Mouse (Mus musculus): ENCODE data around the gene Fhl2. TPM values are rescaled to one million over a fixed set of nuclear protein-coding genes. Genes with fewer than 3 reads are reported as not detected.

Fhl2 gene
- polyA plus RNA-seq (2012; rRNA removed) = 96.7 and 120 TPM in 2 replicates

DNA sequence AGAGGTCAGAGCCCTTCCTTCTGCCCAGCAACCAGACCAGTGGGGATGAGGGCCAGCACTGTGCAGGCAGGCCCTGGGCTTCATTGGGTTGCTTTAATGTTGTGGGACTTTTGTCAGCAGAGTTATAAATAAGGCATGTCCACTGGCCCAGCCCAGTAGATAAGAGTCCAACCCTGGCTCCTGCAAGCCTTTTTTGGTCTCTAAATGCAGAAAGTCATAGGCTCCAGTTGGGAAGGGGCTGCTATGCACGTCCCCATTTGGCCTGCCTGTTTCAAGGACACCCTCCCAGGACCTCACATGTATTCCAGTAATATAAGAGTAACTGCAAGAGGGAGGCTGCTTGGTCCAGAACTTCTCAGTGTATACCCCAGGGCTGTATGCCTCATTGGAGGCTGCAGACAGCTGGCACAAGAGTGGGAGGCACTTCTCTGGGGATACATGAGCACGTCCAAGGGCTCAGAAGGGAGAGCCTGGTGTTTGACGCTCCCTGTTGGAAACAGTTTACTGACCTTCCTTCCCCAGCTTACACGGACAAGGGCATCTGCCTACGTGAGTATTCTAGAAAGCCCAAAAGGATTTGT lies at the start of gene Fhl2:
Gene Fhl2, minus strand, starts transcription at position 324 of the 581 bp plus-strand sequence.
- DNase-seq (ENCODE audit: low spot score) = no peak

DNA sequence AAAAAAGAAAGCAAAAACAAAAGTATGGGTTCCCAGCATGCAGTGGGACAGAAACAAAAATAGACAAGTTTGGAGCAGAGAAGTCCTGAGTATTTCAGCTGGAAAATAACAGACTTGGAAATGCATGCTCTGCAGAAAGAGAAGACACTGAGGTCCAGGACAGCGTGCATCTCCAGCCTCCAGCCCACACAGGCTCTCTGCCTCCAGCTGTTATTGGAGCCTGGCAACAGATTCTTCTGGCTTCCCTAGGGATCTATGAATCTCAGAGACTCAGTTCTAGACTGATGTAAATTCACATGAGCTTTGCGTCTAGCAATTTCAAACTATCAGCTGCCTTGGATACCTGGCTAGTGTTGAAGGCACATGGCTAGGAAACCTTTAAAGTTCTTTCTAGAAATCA lies 48.2 kb upstream of the Fhl2 start:
- no peak for DNase-seq (ENCODE audit: low spot score)

DNA sequence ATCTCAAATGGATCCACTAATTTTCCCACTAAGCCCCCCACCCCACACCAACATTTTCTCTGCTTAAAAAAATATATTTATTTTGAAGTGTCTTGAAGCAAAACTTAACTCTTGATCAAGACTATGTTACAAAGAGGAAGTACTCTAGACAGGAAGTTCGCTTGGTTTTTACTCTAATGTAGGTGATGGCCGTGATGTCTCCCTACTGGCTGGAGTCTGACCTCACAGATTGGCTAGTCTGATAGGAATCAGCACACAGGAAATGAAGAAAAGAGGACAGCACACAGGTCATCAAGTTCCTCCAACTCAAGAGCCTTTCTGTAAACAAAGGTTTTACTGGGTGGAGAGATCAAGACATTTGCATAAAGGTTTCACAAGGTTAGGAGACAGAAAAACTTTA lies 44.4 kb upstream of the Fhl2 start:
- no peak for DNase-seq (ENCODE audit: low spot score)

DNA sequence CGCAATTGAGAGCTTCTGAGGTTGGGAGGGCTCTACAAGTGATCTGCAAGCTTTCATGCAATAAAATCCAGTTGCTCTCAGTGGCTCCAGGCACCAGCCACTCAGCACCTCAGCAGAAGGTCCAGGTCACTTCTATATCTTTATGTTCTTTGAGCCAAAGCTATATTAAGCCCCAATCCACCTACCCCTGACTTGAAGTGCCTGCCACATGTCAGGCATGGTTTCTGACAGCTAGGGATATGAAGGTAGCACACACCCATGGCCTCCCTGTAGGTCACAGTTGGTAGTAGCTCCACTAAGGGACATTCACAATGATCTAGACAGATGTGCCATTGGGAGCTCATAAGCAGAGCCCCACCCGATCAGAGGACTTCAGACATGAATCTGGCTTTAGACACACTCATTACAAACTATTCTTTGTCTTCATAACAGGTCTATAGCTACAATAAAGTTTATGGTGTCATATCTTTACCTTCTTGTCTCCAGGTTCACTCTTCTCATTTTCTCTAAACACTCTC lies 43.1 kb upstream of the Fhl2 start:
- no peak for DNase-seq (ENCODE audit: low spot score)

DNA sequence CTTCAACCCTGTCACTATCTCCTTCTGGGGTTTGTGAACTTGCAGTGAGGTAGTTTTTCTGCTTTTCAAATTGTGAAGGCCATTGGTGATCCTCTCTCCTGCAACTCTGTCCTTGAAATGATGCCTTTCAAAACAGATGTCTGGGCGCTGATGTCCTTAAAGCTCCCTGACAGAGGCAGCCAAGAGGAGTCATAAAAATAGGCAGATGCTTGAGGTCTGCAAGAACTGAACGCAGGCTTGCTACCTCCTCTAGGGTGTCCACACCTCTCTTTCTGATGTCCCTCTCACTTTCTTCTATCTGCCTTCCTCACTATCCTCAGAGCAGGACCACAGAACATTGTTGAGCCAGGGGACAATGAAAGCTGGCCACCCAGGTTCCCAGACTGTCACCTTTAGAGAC lies 41.7 kb upstream of the Fhl2 start:
- no peak for DNase-seq (ENCODE audit: low spot score)

DNA sequence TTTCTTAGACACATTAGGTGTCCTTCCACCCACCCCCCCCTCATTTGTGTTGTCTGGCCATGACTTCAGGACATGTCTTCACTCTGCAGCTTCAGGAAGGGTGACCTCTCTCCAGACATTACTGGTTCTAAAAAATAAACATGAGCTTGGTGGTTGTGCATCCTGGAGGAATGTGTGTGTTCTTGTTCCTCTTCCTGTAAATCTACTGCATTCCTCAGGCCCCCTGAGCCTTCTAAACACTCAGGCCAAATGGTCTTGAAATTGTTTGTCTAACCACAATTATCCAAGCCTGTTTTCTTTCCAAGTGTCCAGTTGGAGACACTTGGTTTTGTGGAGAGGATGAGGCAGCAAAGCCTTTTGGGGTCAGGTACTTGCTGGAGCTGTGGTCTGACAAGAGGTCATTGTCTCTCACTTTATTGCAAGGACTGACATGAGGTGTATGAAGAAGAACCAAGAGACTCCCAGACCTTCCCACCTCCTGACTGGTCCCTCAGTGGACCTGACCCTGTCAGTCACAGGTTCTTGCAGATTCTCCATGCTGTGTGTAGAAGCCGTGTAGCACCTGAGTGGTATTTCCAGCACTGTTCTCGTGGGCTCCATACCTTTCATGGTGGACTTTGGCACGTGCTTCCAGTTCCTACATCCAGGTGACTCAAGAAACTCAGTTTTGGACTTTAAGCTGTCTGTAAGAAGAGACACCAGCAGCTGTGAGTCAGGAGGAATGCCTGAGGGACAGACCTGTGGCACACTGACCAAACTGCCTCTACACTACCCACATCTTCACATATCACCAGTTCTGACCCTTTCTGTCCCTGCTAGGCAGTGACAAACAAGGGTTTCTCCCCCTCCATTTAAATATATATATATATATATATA lies 40.8 kb upstream of the Fhl2 start:
- no peak for DNase-seq (ENCODE audit: low spot score)

DNA sequence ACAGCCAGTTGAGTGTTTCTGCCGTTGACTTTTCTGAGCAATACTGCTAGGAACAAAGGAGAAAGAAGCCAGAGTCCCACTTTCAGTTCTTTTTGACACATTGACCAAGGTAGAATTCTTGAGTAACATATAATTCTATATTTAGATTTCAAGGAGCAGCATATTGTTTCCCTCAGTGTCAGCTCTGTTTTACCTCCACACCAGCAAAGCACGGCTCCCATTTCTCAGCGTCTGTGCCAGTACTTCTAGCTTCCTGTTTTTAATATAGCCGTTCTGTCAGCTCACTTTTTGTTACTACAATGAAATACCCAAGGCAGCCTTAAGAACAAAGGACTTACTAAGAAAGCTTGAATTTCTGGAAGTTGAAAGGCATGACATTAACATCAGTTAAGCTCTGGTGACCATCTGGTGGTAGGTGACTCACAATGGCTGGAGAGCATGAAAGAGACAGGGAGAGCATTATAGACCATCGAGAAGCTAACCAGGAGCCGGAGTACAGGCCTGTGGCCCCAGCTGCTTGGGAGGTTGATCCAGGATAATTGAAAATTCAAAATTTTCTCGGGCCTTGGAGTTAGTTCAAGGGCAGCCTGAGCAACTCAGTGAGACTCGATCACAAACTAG lies 28.9 kb upstream of the Fhl2 start:
- DNase-seq (ENCODE audit: low spot score) = no peak

DNA sequence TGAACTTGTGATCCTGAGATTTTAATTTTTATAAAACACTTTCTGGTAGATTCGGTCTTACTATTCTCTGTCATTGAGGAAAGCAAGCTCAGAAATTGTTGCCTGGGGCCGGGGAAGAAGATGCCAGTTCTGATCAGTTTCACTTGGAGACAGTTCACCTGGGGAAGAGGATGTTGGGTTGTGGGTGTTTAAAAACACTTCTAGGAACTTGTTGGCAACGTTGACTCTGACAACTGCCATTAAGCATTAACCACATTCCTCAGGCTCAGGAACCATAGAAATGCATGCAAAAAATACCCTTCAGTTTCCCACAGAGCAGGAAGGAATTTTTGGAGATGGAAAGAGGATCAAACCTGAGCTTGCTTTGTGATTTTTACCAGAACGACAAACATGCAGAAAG lies 28.2 kb upstream of the Fhl2 start:
- DNase-seq (ENCODE audit: low spot score) = no peak

DNA sequence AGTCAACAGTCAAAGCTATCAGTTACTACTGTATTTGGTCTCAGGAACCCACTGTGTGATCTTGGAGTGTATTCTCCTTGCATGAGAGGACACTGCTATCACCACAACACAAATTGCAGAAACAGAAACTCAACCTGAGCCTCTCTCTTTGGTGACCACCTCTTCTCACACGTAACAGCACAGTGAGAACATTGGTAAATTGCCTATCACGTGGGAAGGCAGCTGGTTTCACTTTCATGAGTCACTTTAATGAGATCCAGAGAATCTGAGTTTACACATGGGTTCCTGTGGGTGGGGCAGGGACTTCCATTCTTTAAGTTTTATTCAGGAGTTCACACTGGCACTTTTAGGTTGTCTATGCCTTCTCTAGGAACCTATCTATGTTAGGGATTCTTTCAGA lies 27.4 kb upstream of the Fhl2 start:
- no peak for DNase-seq (ENCODE audit: low spot score)

DNA sequence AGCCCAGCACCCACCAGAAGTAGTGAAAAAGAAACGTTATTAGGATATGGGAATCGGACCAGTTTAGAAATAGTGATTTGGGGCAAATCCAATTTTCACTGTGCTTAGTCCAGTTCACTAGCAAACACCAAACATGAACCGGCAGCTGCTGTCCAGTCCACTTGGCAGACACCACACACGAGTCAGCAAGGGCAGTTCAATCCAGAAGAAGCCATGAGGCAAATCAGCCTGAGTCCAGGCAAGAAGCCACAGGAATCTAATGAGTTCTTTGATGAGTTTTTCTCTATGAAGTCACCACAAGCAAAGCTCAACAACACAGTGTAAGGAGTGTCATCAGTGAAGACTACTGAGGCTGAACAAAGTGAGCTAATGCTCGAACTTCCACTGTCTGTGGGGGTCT lies 26.3 kb upstream of the Fhl2 start:
- DNase-seq (ENCODE audit: low spot score) = no peak

DNA sequence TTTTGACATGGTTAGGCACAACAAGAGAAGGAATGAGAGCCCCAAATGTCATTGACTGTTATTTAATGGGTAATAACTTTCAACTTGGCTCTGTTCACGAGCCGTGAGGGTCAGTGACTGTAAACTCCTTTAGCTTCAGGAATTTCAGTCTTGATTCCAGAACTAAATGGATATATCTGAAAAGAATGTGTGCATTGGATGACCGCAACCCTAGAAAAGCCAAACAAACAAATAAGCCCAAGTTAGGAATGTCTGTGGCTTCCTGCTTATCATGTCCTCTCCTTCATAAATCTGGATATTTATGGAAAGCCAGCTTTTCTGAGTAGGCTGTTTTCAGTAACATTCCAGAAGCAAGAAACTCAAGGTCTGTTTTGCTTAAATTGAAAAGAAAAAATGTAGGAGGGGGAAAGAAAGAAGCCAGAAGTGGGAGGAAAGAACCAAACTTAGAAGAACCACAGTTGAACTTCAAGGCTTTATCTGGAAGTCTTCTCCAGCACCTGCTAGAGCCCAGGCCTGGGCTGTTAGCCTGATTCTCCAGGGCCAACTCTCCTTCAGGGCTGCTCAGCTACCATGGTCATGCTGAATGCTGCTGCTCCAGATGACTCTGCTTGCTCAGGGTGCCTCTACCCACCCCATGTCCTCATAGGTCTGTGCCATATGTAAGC lies 21.4 kb upstream of the Fhl2 start:
- no peak for DNase-seq (ENCODE audit: low spot score)

DNA sequence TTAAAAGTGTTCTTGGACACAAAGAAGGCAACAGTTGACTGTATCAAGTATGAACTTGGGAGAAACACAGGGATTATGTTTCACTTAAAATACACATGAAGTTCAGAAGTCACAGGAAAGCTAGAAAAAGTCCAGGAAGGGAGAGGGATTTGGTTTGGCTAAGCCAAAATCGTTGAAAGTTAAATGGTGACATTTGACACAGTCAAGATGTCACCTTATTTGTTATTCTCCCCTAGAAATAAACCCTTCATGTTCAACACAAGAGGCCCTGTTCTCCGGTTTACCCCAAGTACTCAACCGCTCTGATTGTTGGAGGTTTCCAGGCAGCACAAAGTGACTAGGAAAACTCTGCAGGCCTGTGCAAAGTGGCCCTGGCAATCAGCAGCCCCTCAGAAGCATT lies 18.8 kb upstream of the Fhl2 start:
- DNase-seq (ENCODE audit: low spot score) = no peak

DNA sequence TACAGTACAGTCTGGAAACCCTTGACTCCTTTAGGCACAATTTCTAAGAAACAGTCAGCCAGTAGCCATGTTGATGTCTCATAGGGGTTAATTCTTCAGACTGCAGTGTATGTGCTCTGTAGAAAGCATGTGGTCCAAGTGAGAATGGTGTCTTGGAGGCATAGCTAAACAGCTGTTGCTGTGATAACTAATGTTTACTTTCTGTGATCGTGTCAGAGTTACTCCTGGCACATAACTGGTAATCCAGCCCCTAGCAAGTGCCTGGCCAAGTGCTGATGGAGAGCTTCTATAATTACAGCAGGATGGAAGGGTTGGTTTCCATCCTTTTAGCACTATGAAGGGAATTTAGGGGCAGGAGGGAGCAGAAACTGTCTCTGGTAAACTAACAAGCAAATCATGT lies 14.5 kb upstream of the Fhl2 start:
- no peak for DNase-seq (ENCODE audit: low spot score)

DNA sequence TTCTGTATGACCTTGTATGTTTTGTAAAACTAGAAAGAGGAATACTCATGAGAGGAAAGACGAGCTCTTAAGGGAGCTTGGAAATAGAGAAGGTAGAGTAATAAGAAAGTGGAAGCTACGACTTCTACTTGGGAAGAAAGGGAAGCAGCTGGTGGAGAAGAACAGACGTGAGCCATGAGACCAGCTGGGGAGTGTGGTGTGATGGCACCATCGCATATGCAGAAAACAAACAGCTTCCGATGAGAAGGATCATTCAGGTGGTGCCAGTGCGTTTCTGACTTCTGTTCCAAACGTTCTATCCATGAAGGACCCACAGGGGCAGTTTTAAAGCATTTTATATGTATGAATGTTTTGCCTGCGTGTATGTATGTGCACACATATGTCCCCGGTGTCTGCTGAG lies 13.5 kb upstream of the Fhl2 start:
- no peak for DNase-seq (ENCODE audit: low spot score)

DNA sequence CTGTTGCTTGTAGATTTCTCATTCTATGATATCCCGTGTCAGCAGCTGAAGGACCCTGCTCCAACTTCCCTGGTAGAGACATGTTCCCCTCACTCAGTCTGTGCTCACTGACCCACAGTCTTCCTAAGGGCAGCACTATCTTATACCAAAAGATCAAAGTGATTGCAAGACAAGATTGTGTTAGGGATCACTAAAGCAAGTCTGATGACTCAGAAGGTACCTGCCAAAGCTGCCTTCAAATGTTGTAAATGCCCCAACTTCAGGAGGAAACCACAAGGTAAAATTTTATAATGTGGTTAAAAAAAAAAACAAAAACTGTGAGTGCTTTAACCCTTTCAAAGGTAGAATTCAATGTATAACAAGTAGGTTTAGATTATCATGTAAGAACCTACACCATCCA lies 10.4 kb upstream of the Fhl2 start:
- no peak for DNase-seq (ENCODE audit: low spot score)

DNA sequence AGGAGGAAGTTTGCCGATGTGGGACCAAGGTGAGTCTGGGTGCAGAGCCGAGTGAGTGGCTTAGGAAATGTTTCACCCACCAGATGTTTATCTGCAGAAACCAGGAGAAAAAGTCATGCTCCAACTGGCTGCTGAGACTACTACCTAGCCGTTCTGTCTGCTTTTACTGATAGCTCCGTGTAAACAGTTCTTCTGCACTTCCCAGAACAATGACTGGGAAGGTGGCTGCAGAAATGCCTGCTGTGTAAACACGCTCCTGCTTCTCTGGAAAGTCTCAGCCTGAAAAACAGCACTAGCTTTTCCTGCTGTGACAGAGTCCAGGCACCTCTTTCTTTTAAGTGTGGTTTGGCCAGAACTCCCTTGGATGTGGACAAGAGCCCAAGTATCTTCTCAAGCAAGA lies 6.5 kb upstream of the Fhl2 start:
- DNase-seq (ENCODE audit: low spot score) = no peak

DNA sequence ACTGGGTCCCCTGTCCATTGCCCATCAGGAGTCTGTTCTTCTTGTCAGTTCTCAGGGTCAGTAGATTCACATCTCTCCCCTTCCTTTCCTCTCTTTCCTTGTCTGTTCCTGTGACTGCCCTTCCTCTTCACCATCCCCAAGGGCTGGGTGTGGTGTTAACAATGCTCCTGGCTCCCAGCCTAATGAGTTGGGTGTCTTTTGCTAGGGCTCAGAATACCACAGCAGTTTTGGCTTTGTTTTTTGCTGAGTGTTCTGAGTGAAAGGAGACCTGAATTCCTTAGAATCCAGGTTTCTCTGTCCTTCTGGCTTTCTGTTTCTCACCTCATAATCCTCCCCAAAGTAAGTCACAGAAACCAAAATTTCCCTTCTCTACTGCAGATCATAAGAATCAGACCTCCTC lies 5.4 kb upstream of the Fhl2 start:
- no peak for DNase-seq (ENCODE audit: low spot score)

DNA sequence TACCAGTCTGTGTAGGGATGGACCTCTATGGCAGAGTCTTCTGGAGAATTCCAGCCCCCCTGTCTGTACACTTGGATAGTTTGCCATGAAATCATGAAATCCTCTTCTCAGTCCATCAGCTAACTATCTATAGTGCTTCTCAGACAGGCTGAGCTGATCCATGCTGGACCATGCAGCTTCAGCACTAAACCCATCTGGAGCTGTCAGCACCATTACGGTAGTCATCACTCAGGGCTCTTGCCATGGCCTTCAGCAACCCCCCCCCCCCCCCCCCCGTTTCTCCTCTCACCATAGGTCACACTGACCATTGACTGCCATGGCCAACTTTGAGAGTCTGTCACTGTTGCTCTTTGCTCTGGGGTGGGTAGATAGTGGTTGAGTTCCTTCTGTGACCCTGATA lies 5.0 kb upstream of the Fhl2 start:
- no peak for DNase-seq (ENCODE audit: low spot score)

DNA sequence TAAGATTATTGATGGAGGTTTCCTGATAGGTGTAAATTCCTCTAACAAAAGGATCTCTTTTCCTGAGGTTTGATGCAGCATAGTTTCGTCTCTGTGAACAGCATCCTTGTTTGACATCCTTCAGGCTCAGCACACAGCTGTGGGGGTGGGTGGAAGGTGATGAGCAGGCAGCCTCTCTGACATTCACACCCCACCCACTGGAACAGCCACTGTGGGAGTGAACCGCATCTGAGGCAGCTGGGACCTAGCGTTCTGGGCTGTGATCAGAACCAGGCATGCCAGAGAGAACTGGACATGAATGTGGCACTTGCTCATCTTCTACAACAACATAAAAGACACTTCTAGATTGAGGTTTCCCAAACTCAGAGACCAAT lies 3.1 kb upstream of the Fhl2 start:
- DNase-seq (ENCODE audit: low spot score) = no peak

DNA sequence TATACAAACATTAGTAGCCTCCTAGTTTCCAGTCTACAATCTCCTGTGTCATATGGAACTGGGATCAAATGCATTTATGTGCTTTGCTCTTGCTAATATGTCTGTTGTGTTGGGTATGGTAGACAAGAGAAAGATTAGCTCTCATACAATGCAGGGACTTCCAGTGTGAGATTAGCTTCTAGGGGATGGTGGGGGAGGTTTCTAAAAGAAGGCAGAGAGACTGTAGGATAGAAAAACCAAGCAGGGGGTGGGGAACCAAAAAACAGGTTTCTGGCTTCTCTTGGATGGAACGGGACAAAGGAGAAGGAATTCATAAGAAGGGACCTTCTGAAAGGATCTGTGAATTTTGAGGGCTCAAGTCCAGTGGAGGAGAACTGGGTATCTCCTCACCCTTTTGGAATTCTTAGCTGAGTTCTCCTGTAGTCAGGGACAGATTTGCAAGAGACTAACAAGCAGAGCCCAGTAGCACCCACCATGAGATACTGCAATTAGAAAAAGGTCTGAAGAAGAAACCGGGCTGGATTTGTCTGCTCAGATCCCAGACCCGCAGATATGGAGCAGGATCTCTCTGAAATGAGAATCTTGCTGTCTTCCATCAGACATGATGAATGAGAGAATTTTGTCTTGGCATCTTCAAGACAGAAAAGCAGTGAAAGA lies 2.6 kb upstream of the Fhl2 start:
- no peak for DNase-seq (ENCODE audit: low spot score)

DNA sequence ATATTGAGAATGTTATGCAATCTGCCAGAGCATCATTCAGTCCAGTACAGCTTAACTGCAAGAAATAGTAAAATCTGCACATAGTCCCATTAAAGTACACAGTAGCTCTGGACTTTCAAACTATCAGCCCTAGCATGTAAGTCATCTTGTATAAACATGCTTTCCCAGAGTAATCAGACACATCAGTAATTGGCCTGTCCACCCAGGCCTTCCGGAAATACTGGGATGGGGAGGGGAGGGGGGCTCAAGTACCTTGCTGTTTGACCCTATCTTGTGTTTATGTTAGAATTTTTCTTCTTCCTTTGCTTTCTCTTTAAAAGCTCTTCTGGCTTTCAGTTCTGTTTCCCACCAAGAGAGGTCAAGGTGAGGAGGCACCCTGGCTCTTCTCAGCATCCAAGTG lies 725 bp downstream of the Fhl2 start:
- no peak for DNase-seq (ENCODE audit: low spot score)

DNA sequence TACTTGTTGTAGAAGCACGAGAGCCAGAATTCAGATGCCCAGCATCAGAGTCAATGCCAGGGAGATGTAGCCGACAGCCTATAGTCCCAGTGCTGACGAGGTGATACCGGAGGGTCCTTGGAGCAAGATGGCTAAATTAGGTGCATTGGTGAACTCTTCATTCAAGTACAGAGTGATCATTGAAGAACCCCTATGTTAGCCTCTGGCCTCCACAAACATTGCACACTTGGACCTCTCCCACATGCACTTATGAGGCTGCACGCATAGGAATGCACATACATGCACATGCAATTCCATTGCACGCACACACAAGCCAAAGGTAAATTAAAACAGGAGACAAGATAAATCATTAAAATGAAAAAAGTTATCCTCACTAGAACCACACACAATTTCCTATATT lies 3.4 kb downstream of the Fhl2 start:
- DNase-seq (ENCODE audit: low spot score) = no peak
